Mouse (Mus musculus) cerebellum, adult 18-20 months (tissue): ENCODE results near the gene Zc3h6.

Source experiments
- DNase-seq, 2 experiments: peaks; one replicate each; pipeline ENCODE4 v3.0.0; 2021

Zc3h6 gene

GRCm38 (mm10) chr2:128966641-128967580 is at the start of gene Zc3h6:
Gene Zc3h6 (plus strand): TSS chr2:128967402.
- peak; percentile 98 to 100 for DNase-seq

GRCm38 (mm10) chr2:128924799-128925198 is 42.4 kb upstream of the Zc3h6 start:
- no peak for DNase-seq

- DNase-seq = no peak
Measured at GRCm38 (mm10) chr2:128928446-128928845, 38.8 kb upstream of the Zc3h6 start.

GRCm38 (mm10) chr2:128930704-128931103 is 36.5 kb upstream of the Zc3h6 start:
- no peak for DNase-seq

- DNase-seq = no peak
Measured at GRCm38 (mm10) chr2:128936256-128936655, 30.9 kb upstream of the Zc3h6 start.

GRCm38 (mm10) chr2:128943538-128944528 is 23.4 kb upstream of the Zc3h6 start, which contains the start of gene Zc3h8:
Gene Zc3h8 (minus strand): TSS chr2:128944077.
- DNase-seq = peak; percentile 97 to 98

GRCm38 (mm10) chr2:128947962-128948588 is 19.1 kb upstream of the Zc3h6 start:
- DNase-seq = peak; percentile 34 to 35

- DNase-seq = no peak
Measured at GRCm38 (mm10) chr2:128954186-128954585, 13.0 kb upstream of the Zc3h6 start.

- no peak for DNase-seq
Measured at GRCm38 (mm10) chr2:128965505-128966105, 1.6 kb upstream of the Zc3h6 start.

GRCm38 (mm10) chr2:128966236-128966635 is 966 bp upstream of the Zc3h6 start:
- no peak for DNase-seq

- peak; percentile 80 to 84 for DNase-seq
Measured at GRCm38 (mm10) chr2:128967661-128968441, 649 bp downstream of the Zc3h6 start, which contains the start of gene Gm10762. Gene Gm10762 (minus strand): TSS chr2:128967725.

- no peak for DNase-seq
Measured at GRCm38 (mm10) chr2:128968475-128969083, 1.4 kb downstream of the Zc3h6 start.

GRCm38 (mm10) chr2:128972301-128972700 is 5.1 kb downstream of the Zc3h6 start:
- no peak for DNase-seq

- no peak for DNase-seq
Measured at GRCm38 (mm10) chr2:128975572-128975971, 8.4 kb downstream of the Zc3h6 start.

GRCm38 (mm10) chr2:128984746-128985145 is 17.5 kb downstream of the Zc3h6 start:
- peak; percentile 24 to 36 for DNase-seq

- peak in 1 of 2 experiments; percentile 31 for DNase-seq
Measured at GRCm38 (mm10) chr2:129004872-129005271, 37.7 kb downstream of the Zc3h6 start.

- DNase-seq = no peak
Measured at GRCm38 (mm10) chr2:129006194-129006749, 39.1 kb downstream of the Zc3h6 start.

- DNase-seq = peak; percentile 14 to 26
Measured at GRCm38 (mm10) chr2:129008867-129009266, 41.7 kb downstream of the Zc3h6 start.

- DNase-seq = no peak
Measured at GRCm38 (mm10) chr2:129020106-129020505, 52.9 kb downstream of the Zc3h6 start.

GRCm38 (mm10) chr2:129024820-129025219 is 57.6 kb downstream of the Zc3h6 start:
- no peak for DNase-seq
